Mouse (Mus musculus) kidney, adult 9 months (tissue): ENCODE results near the gene Slirp.
"Not testable (repeated sequence)": the region's sequence is repeated elsewhere in the genome, so short reads cannot be mapped to it uniquely, and the experiment has no call there.

Experiments used
- DNase-seq: peaks from one replicate; pipeline ENCODE4 v3.0.0; 2022

Slirp gene

GRCm38 (mm10) chr12:87442177-87443114 is 1.2 kb upstream of the Slirp start:
- no peak for DNase-seq

- DNase-seq: no peak
Measured at GRCm38 (mm10) chr12:87443115-87443699, 489 bp upstream of the Slirp start.

DNA sequence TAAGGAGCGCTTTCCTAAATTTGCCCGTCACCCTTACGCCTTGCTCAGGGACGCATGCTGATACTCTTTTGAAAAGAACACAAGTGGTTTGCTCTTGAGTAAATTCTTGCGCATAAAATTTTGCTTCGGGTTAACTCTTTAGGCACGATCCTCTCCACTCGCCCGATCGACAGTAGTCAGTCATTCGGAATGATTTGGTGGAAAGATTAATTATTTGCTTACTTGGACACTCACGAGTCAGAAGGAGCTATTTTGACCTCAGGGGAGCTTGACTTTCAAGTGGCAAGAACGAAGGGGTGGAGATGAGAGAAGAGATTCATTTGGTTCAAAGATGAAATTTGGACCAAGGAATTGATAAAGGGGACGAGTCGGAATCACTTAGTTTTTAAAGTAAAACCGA is 515 bp downstream of the Slirp start:
- peak; percentile 70 for DNase-seq

GRCm38 (mm10) chr12:87449456-87449855 is 5.8 kb downstream of the Slirp start:
- no peak for DNase-seq

DNA sequence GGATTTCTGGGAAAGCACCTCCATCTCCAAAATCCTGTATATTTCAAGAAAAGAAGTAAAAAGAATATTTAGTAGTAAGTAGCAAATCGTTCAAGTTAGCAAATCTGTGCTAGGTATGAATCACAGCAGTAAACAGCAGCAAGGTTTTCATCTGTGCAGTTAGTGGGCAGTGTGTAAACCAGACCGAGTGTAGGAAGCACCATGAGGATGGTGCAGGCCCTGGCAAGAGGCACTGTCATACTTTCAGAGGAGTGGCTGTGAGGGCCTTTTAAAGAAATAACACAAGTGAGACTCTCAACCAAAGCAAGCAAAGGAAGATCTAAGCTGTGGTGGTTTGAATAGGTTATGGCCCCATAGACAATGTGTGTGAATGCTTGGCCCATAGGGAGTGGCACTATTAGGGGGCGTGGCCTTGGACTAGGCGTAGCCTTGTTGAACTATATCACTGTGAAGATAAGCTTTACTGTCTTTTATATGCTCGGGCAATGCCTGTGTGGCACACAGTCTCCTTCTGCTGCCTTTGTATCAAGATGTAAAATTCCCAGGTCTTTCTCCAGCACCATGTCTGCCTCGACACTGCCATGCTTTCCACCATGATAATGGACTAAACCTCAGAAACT is 21.1 kb downstream of the Slirp start:
- no peak for DNase-seq

DNA sequence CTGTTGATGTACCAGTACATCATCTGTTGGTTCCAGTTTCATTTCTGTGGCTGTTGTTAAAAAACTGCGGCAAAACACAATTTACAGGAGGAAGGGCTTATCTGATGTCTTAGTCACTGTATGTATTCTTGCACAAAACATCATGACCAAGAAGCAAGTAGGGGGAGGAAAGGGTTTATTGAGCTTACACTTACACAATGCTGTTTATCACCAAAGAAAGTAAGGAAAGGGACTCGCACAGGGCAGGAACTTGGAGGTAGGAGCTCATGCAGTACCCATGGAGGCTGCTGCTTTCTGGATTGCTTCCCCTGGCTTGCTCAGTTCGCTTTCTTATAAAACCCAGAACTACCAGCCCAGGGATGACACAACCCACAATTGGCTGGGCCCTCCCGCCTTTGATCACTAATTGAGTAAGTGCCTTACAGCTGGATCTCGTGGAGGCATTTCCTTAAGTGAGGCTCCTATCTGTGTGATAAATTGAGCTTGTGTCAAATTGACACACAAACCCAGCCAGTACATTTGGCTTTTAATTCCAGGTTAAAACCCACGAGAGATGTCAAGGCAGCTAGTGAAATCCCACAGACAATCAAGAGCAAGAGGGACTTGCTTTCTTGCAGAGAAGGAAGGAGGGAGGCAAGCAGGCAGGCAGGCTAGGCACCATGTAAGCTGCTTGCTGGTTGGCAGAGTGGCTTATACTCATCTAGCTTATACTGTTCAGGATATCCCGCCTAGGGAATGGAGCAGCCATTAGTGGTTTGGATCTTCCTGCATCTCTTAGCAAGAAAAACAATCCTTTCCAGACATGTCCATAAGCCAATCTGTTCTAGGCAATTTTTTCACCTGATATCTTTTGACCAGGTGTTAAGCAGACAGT is 26.8 kb downstream of the Slirp start:
- no peak for DNase-seq

- DNase-seq: peak; percentile 64
Measured at GRCm38 (mm10) chr12:87471421-87471963, 27.8 kb downstream of the Slirp start.

- peak; percentile 97 for DNase-seq
Measured at GRCm38 (mm10) chr12:87471964-87472786, 28.5 kb downstream of the Slirp start, which contains the start of gene Snw1. Gene Snw1 (minus strand): TSS chr12:87472274.

GRCm38 (mm10) chr12:87474756-87475155 is 31.1 kb downstream of the Slirp start:
- DNase-seq: no peak

- not testable (repeated sequence) for DNase-seq
Measured at GRCm38 (mm10) chr12:87482482-87482881, 38.8 kb downstream of the Slirp start.

GRCm38 (mm10) chr12:87488683-87489082 is 45.0 kb downstream of the Slirp start:
- not testable (repeated sequence) for DNase-seq

DNA sequence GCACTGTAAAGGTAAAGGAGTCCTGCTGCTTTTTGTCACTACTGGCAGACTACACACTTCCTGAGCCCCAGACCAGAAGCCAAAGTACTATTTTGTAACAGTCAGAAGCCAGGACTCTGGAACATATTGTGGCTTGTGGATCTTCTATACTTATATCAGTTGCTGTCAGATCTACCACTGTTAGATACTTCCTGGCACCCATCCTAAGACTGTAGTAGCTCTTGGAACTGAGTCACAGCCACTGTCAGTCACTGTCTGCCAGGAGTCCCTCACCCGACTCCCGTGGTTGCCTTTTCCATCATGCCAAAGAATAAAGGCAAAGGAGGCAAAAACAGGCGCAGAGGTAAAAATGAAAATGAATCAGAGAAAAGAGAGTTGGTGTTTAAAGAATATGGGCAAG is 50.7 kb downstream of the Slirp start, which contains the start of gene Gm5788:
Gene Gm5788 (plus strand): TSS at position 301 of the 400 bp plus-strand sequence.
- not testable (repeated sequence) for DNase-seq
